Mouse (Mus musculus) C2C12 (cell line): ENCODE results near the gene Mdm1.

Experiments used
- CEBPB ChIP-seq: IDR thresholded peaks from one replicate; pipeline ENCODE4 v1.6.1; 2011; ENCODE audit warnings: low read depth, mild to moderate bottlenecking, control low read depth, moderate library complexity
- CTCF ChIP-seq: IDR thresholded peaks from one replicate; pipeline ENCODE4 v1.5.1; 2011; ENCODE audit not compliant: control insufficient read depth, insufficient read depth, insufficient read length
- FOSL1 ChIP-seq: IDR thresholded peaks from one replicate; pipeline ENCODE4 v1.8.0; 2011; ENCODE audit warnings: mild to moderate bottlenecking, low read length; ENCODE audit not compliant: poor library complexity, insufficient read depth, severe bottlenecking
- MYOD1 ChIP-seq: IDR thresholded peaks from one replicate; pipeline ENCODE4 v1.6.1; 2011; ENCODE audit warnings: low read depth; ENCODE audit not compliant: control insufficient read depth, insufficient read length
- MYOG ChIP-seq: IDR thresholded peaks from one replicate; pipeline ENCODE4 v1.6.1; 2011; ENCODE audit not compliant: control insufficient read depth, insufficient read length; ENCODE audit errors: extremely low read depth
- USF1 ChIP-seq: IDR thresholded peaks from one replicate; pipeline ENCODE4 v1.6.1; 2011; ENCODE audit warnings: low read depth, mild to moderate bottlenecking, control low read depth, moderate library complexity

- TF ChIP-seq CTCF (no peak), FOSL1 (no peak), USF1 (no peak), MYOG (no peak), MYOD1 (no peak), CEBPB (no peak)
Measured at GRCm38 (mm10) chr10:118130016-118130415, 11.6 kb upstream of the Mdm1 start.
